Mouse (Mus musculus) forebrain, embryonic 11.5 days (tissue): ENCODE measurements around the gene Otol1. TPM values are rescaled to one million over a fixed set of nuclear protein-coding genes. Genes with fewer than 3 reads are reported as not detected.
A peak's percentile ranks its signal among the peaks of the same experiment; 100 is the strongest.

ENCODE experiments used
- ATAC-seq: fragments of 200-750 bp; cut with Nextera tagmentation; replicated peaks from 2 replicates; pipeline ENCODE4 v1.8.0; 2017; ENCODE audit warnings: moderate TSS enrichment; ENCODE audit not compliant: low FRiP score
- DNase-seq: peaks from one replicate; pipeline ENCODE4 v3.0.0-alpha.2; 2017; ENCODE audit warnings: low spot score
- H3K27ac ChIP-seq: fragments of 300-500 bp; sonication (generic); 2 replicates; pipeline ENCODE4 v1.5.1; 2014; ENCODE audit warnings: low read depth, low read length
- H3K27me3 ChIP-seq: fragments of 300-500 bp; sonication (generic); 2 replicates; pipeline ENCODE4 v1.6.1; 2014; ENCODE audit warnings: mild to moderate bottlenecking, low read length, mixed read lengths; ENCODE audit not compliant: control insufficient read depth, insufficient read depth
- H3K36me3 ChIP-seq: fragments of 300-500 bp; sonication (generic); 2 replicates; pipeline ENCODE4 v1.6.1; 2014; ENCODE audit warnings: mild to moderate bottlenecking, low read length, moderate library complexity, mixed read lengths; ENCODE audit not compliant: control insufficient read depth, insufficient read depth
- H3K4me1 ChIP-seq: fragments of 300-500 bp; sonication (generic); replicated peaks from 2 replicates; pipeline ENCODE4 v1.6.1; 2014; ENCODE audit warnings: low read length, mixed read lengths; ENCODE audit not compliant: control insufficient read depth, insufficient read depth
- H3K4me2 ChIP-seq: fragments of 300-500 bp; sonication (generic); 2 replicates; pipeline ENCODE4 v1.6.1; 2014; ENCODE audit warnings: low read depth, mild to moderate bottlenecking, low read length, moderate library complexity, mixed read lengths; ENCODE audit not compliant: severe bottlenecking
- H3K4me3 ChIP-seq: fragments of 300-500 bp; sonication (generic); 2 replicates; pipeline ENCODE4 v1.5.1; 2014; ENCODE audit warnings: low read depth, low read length
- H3K9ac ChIP-seq: fragments of 300-500 bp; sonication (generic); 2 replicates; pipeline ENCODE4 v1.6.1; 2014; ENCODE audit warnings: low read length
- H3K9me3 ChIP-seq: fragments of 300-500 bp; sonication (generic); 2 replicates; pipeline ENCODE4 v1.6.1; 2016; ENCODE audit warnings: low read length, mixed read lengths; ENCODE audit not compliant: control insufficient read depth
- WGBS: fragments of 180-500 bp; shearing (Covaris S2); extraction: QIAGEN DNeasy Blood & Tissue Kit; methylation state at CpG from one replicate; pipeline ENCODE4 v1.1.7; 2014; 5-methylcytosine and 5-hydroxymethylcytosine counted together
- polyA plus RNA-seq: library from polyadenylated mRNA; unstranded; fragments of >200 nt; fragmentation: Nextera tagmentation; extraction: Ambion mirVana; gene quantifications from 2 replicates; pipeline ENCODE4 v1.2.1, GENCODE M21; 2014

The Otol1 gene
- polyA plus RNA-seq, result not detected in 2 replicates

DNA sequence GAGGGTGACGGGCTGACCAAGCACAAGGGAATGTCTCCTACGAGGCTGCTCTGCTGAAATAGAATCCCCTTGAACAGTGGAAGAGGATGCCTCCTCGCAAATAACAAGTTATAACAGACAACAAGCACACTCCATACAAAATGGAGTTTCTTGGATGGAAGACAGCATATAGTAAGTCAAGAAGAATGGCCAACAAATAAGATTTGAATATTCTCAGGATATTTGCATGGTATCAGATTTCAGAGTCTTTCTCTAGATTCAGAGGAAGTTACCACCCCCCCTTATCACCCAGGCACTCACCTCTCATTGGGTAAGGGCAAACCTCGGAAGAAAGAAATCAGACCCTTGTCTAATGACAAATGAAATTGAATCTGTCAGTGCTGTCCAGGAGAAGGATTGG, at the start of gene Otol1:
Gene Otol1, plus strand, starts transcription at position 301 of the 400 bp plus-strand sequence.
- Histone ChIP-seq H3K4me2 (no peak within 1 kb of the TSS), H3K9ac (no peak within 1 kb of the TSS), H3K27me3 (no peaks in the 10 kb centered on the region), H3K36me3 (no peaks in the 10 kb centered on the region), H3K27ac (no peak within 1 kb of the TSS), H3K4me3 (no peak within 1 kb of the TSS), H3K4me1 (peaks cover 3% of the 10 kb centered on the region; the same call in 1 of the 2 replicates), H3K9me3 (no peaks in the 10 kb centered on the region)
- no peak for ATAC-seq
- no peak for DNase-seq
- WGBS, result 81% methylated on average over 4 of the region's 4 CpGs

GRCm38 (mm10) chr3:69962187-69962586, 45.2 kb upstream of the Otol1 start:
- H3K9ac ChIP-seq, result no peak overlapping the region
- DNase-seq (peak; percentile 54), ATAC-seq (peak; percentile 51; the same call in 1 of the 2 replicates)
- no peaks in the 10 kb centered on the region for H3K27me3 ChIP-seq
- no peak overlapping the region for H3K4me2 ChIP-seq
- no peak overlapping the region for H3K27ac ChIP-seq
- no peaks in the 10 kb centered on the region for H3K36me3 ChIP-seq
- WGBS, result 60% methylated on average over 5 of the region's 5 CpGs
- no peaks in the 10 kb centered on the region for H3K9me3 ChIP-seq
- H3K4me1 ChIP-seq, result no peaks in the 10 kb centered on the region
- H3K4me3 ChIP-seq, result no peak overlapping the region

DNA sequence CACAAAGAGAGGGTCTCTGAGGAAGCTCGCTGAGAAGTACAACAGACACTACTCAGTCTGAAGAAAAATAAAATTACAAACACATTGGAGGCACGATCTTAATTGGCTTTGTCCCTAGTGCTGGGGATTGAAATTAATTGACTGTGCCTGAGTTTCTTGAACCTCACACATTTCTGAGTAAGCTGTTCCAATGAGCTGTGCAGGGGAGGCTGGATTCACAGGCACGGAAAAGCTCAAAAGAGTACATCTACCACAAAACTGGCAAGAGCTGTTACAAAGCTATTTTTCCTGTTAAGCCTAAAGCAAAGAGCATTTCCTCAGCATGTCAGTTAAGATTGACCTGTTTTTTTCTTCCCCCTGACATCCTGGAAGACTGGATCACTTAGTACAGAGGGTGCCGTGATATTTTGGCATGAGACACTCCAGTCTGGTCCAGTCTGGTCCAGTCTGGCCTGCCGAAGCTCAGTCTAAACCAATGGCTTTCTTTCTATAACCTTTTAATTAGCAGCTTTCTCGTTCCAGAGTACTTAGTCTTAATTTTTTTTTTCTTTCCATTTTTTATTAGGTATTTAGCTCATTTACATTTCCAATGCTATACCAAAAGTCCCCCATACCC, 35.8 kb upstream of the Otol1 start:
- Histone ChIP-seq H3K9ac (no peak overlapping the region), H3K9me3 (no peaks in the 10 kb centered on the region), H3K4me3 (no peak overlapping the region), H3K4me1 (no peaks in the 10 kb centered on the region), H3K4me2 (no peak overlapping the region), H3K36me3 (no peaks in the 10 kb centered on the region), H3K27ac (no peak overlapping the region), H3K27me3 (no peaks in the 10 kb centered on the region)
- no peak for ATAC-seq
- DNase-seq, result no peak
- WGBS, result 77% methylated on average over 6 of the region's 6 CpGs

GRCm38 (mm10) chr3:69978092-69978491, 29.3 kb upstream of the Otol1 start:
- Histone ChIP-seq H3K4me1 (no peaks in the 10 kb centered on the region), H3K9me3 (no peaks in the 10 kb centered on the region), H3K27ac (no peak overlapping the region), H3K4me2 (no peak overlapping the region), H3K27me3 (no peaks in the 10 kb centered on the region), H3K36me3 (no peaks in the 10 kb centered on the region), H3K4me3 (no peak overlapping the region), H3K9ac (no peak overlapping the region)
- no peak for ATAC-seq
- DNase-seq, result no peak

DNA sequence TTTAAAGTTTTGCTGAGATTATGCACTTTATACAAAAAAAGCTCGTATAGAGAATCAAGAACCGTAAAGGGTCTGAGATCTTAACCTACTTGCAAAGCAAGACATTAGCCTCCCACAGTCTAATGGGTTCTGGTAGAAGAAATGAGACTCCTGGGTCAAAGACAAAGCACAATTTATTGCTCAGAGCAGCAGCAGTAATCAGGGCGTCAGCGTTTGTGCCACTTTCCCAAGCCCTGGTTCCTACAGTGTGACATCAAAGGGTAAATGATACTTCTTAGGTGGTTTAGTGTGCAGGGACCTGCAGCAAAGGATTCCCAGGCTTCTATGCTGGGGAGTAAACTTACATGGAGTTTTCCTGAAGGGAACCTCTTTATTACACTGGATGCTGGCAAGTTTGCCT, 13.6 kb upstream of the Otol1 start:
- 57% methylated on average over 4 of the region's 4 CpGs for WGBS

DNA sequence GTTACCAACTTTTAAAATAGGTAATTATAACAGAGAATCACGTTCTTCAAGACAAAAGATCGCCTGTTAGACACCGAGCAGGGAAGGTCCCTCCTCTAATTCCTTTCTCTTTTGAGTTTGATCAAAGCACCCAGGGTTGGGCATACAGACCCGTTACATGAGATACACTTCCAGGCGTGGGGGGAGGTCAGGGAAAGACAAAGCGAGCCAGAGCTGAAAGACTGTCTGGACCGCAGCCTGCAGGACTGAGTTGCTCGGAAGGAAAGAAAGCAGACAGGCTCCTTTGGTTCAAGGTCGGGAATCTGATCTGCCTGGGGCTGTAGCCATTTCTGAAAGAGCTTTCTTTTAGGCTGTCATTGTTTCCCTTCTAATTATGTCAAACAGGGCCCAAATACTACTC, 5.9 kb upstream of the Otol1 start:
- Histone ChIP-seq H3K9me3 (no peaks in the 10 kb centered on the region), H3K9ac (no peak overlapping the region), H3K4me1 (no peaks in the 10 kb centered on the region; the same call in 1 of the 2 replicates), H3K27ac (no peak overlapping the region), H3K4me2 (no peak overlapping the region), H3K4me3 (no peak overlapping the region), H3K27me3 (no peaks in the 10 kb centered on the region), H3K36me3 (no peaks in the 10 kb centered on the region)
- DNase-seq (peak; percentile 64), ATAC-seq (peak; percentile 83)
- WGBS, result 11% methylated on average over 9 of the region's 9 CpGs

More for the DNA sequence above, 13.6 kb upstream of the Otol1 start:
- no peak for DNase-seq
- Histone ChIP-seq H3K36me3 (no peaks in the 10 kb centered on the region), H3K27me3 (no peaks in the 10 kb centered on the region), H3K9me3 (no peaks in the 10 kb centered on the region), H3K4me2 (no peak overlapping the region), H3K4me1 (no peaks in the 10 kb centered on the region), H3K27ac (no peak overlapping the region), H3K9ac (no peak overlapping the region), H3K4me3 (no peak overlapping the region)
- ATAC-seq, result no peak

DNA sequence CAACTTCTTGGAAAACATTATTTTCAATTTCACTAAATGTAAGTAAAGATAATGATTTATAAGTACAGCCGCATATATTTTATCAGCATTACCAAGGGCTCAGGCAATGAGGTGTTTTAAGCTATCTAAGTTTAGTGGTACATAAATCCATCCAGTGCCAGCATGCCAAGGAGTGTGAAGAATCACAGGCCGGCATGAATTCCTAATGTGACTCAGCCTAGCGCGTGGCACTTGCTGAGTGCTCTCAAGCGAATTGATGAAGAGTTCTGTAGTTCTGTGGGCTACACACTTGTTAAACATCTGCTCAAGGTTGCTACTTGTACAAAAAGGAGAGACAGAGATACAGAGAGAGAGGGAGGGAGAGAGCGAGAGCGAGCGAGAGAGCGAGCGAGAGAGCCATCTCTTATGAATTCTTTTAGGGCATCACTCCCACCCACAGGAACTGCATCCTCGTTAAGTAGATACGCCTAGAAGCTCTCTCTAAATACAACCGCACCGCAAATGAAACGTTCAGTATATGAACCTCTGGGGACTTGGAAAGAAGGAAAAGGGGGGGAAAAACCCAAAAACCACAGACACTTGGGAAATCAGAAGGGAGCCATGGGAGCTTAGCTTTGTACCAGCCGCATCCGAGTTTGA, 4.2 kb upstream of the Otol1 start:
- Histone ChIP-seq H3K4me1 (no peaks in the 10 kb centered on the region; the same call in 1 of the 2 replicates), H3K9ac (no peak overlapping the region), H3K27ac (no peak overlapping the region), H3K4me2 (no peak overlapping the region), H3K27me3 (no peaks in the 10 kb centered on the region), H3K36me3 (no peaks in the 10 kb centered on the region), H3K9me3 (no peaks in the 10 kb centered on the region), H3K4me3 (no peak overlapping the region)
- WGBS, result 81% methylated on average over 17 of the region's 17 CpGs
- no peak for DNase-seq
- no peak for ATAC-seq

DNA sequence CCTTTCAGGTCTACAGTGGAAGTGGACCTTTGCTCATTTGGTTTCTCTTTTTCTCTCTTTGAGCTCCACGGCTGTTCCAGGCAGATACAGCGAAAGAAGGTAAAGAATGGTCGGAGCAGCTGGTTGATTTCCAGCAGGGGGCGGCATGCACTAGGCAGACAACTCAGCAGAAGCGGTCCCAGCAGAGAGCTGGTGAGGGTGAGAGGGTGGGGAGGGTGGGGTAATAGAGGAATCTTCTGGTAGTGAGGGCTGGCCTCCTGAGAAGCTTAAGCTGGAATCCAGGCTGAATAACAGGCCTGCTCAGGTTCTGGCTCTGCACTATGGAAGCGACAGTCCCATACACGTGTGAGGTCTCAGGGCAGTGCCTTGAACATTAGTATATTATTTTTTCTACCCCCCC, 3.5 kb upstream of the Otol1 start:
- no peak overlapping the region for H3K4me3 ChIP-seq
- no peaks in the 10 kb centered on the region for H3K9me3 ChIP-seq
- 35% methylated on average over 7 of the region's 7 CpGs for WGBS
- no peak overlapping the region for H3K27ac ChIP-seq
- DNase-seq (peak; percentile 77), ATAC-seq (peak; percentile 37)
- no peaks in the 10 kb centered on the region for H3K36me3 ChIP-seq
- no peaks in the 10 kb centered on the region for H3K27me3 ChIP-seq
- H3K4me1 ChIP-seq, result no peaks in the 10 kb centered on the region; the same call in 1 of the 2 replicates
- no peak overlapping the region for H3K9ac ChIP-seq
- H3K4me2 ChIP-seq, result no peak overlapping the region

DNA sequence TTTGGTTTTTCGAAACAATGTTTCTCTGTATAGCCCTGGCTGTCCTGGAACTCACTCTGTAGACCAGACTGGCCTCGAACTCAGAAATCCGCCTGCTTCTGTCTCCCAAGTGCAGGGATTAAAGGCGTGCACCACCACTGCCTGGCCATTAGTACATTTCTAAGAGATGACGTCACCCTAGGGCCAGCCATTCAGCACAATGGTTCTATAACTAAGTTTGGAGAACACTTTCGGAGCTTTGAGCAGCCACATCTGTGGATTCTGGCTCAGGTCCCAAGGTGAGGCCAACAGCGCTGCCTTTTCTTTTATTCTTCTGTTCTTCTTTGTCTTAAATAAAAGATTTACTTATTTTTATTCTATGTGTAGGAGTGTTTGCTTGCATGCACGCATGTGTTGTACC, 3.0 kb upstream of the Otol1 start:
- Histone ChIP-seq H3K36me3 (no peaks in the 10 kb centered on the region), H3K4me1 (peaks cover 1% of the 10 kb centered on the region; the same call in 1 of the 2 replicates), H3K4me3 (no peak overlapping the region), H3K27me3 (no peaks in the 10 kb centered on the region), H3K9me3 (no peaks in the 10 kb centered on the region), H3K27ac (no peak overlapping the region), H3K9ac (no peak overlapping the region), H3K4me2 (no peak overlapping the region)
- DNase-seq, result no peak
- 0 out of 2 replicates have a peak, but pooled peaks have one; percentile 25 for ATAC-seq
- WGBS, result 70% methylated on average over 8 of the region's 8 CpGs
